Mouse (Mus musculus) frontal cortex, adult 2 months (tissue): ENCODE data around the gene Kdsr. TPM values are rescaled to one million over a fixed set of nuclear protein-coding genes. Genes with fewer than 3 reads are reported as not detected.
A peak's percentile ranks its signal among the peaks of the same experiment; 100 is the strongest.

ENCODE experiments used
- DNase-seq, 2 experiments: peaks; one replicate each; pipeline ENCODE4 v3.0.0; 2022; ENCODE audit warnings: low spot score in 1 of 2; ENCODE audit errors: extremely low spot score in 1 of 2
- polyA plus RNA-seq: library from polyadenylated mRNA; depleted of rRNA; stranded (reverse); fragments of >200 nt; gene quantifications from 2 replicates; pipeline ENCODE4 v1.2.3, GENCODE M21; 2012; rRNA removed

Kdsr gene
- polyA plus RNA-seq, 1 experiment: 21.4 TPM

DNA sequence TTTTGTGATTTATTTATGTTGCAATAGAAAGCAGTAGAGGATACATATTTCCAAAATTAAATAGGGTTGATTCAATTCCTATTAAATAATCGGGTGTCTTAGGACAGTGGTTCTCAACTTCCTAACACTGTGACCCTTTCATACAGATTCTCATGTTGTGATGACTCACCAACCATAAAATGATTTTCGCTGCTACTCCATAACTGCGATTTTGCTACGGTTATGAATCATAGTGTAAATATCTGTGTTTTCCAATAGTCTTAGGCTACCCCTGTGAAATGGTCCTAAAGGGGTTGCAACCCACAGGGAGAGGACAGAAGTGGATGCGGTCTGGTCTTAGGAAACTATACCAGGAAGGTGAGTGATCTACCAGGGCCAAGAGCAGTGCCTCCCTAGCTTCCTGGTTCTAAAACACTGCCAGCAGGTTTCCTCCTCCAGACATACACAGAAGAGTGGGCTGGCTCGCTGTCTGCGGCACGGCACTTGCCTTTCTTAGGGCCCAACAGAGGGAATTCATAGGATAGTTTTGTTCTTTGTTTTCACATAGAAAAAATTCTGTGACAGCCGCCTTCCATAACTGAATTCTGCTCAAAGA, 58.9 kb downstream of the Kdsr start:
- no peak for DNase-seq

DNA sequence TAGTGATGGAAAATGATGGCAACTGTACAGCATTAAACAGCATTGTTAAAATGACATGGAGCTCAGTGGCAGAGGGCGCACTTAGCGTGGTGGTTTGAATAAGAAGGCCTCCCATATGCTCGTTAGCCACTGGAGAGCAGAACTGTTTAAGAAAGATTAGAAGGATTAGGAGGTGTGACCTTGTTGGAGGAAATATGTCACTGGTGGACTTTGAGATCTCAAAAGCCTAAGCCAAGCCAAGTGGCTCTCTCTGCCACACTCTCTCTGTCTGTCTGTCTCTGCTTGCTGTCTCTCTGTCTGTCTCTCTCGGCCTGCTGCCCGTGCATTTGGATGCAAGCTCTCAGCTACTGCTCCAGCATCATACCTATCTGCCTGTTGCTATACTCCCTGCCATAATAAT, 63.1 kb downstream of the Kdsr start:
- no peak for DNase-seq

DNA sequence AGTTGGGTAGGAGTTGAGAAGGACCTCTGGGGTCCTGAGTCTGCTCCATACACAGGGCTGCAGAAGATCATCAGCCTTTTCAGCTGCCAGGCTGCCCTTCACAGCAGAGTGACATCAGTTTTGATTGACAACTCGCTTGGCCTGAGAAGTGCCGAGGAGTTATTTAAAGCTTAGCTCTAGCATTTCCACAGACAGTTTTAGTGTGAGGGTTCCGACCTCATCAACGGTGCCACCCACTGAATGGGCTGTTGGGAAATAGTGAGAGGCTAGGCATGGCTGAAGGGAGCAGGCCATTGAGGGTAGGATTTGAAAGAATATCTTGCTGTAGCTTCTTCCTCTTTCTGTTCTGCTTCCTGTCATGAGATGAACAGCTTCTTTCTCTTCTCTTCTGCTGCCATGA, 63.9 kb downstream of the Kdsr start:
- no peak for DNase-seq

DNA sequence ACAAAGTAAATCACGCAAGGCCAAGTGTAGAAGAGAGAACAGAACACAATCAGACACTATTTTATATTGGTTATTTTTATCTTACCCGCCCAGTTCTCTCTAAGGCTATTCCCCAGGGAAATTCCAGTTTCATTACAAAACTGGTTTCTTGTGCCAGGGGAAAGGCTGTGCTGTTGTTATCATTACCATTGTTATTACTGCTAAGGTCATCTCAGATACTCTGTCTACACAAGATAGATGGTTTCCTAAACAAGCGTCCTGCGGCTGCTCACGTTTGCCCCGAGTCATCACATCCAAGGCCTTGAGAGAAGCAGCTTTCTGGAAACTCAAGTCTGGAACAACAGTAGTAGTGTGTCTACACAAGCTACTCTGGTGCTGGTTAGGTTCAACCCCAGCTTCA, 65.2 kb downstream of the Kdsr start:
- DNase-seq: no peak

DNA sequence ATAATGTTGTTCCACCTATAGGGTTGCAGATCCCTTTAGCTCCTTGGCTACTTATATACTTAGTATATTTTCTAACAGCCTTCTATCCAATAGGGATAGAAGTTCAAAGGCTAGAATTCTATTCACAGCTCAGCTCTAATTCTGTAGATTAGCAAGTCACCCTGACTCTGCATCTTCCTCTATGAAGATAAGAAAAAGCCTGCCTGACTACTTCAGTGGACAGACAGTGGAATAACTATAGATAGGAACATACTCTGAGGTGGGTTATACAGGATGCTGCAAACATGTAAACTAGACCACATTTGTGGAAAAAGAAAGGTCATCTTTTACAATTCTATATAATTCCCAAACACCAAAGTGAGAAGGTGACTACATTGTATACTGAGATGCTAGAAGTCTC, 66.9 kb downstream of the Kdsr start:
- no peak for DNase-seq

- DNase-seq: no peak
Measured at GRCm38 (mm10) chr1:106690887-106691286, 68.6 kb downstream of the Kdsr start.

DNA sequence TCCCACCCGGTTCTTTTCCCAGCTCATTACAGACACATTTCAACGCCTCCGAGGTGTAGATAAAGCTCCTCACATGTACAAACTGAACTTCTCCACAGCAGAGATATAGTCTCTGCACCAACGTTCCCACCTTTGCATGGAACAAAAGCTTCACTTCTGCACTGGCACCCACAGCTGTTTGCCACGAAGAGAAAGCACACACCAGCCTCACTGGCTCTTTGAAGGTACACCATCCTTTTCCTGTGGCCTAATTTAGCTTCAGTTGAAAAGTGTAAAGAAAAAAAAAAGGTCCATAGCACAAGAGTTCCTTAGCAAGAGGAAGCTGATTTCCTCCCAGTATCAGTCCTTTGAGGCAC, 71.4 kb downstream of the Kdsr start:
- DNase-seq: no peak

- peak in 1 of 2 experiments; percentile 47 for DNase-seq
Measured at GRCm38 (mm10) chr1:106687435-106688160, 71.9 kb downstream of the Kdsr start.

- DNase-seq: no peak
Measured at GRCm38 (mm10) chr1:106685702-106686101, 73.8 kb downstream of the Kdsr start.

DNA sequence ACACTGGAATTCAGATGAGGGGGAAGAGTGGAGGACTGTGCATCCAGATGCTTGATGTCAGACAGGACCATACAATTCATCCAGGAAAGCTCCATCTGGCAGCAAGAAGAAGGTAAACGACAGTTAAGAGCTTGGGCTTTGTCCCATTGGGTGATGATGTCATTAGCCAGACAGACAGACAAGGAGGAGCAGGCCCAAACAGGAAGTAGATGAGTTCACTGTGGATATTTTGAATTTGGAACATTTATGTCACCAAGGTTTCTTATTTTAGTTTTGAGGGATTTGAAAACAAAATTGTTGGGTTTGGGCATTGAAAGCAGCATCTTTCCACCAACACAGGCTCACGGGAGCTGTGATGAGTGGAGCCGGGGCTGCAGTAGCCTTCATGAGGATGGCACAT, 75.0 kb downstream of the Kdsr start:
- DNase-seq: no peak

- no peak for DNase-seq
Measured at GRCm38 (mm10) chr1:106682829-106683228, 76.7 kb downstream of the Kdsr start.

GRCm38 (mm10) chr1:106679800-106680515, 79.6 kb downstream of the Kdsr start:
- no peak for DNase-seq

DNA sequence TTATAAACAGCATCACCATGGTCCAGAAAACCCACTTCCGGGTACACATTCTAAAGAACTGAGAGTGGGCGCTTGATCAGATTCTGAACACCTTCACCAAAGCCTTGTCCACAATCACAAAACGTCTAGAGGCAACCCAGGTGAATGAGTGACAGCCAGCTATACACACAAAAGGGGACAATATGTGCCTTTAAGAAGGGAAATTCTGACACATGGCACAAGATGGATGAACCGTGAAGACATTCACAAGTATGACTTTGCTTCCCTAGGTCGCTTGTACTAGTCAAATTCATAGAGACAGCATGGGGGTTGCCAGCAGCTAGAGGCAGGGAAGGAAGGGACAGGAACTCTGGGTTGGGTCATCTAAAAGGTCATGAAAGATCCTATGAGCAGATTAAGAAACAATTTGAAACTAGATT, 81.5 kb downstream of the Kdsr start:
- no peak for DNase-seq

Other genes starting within 250 kb of the Kdsr start
- 6.2 and 6.7 TPM in 2 replicates for gene Bcl2, start 45.5 kb downstream of the Kdsr start, polyA plus RNA-seq
- gene Vps4b, start 37.0 kb upstream of the Kdsr start, polyA plus RNA-seq: 25.5 and 28.2 TPM in 2 replicates
- gene Serpinb5, start 101.4 kb upstream of the Kdsr start, polyA plus RNA-seq: 0.10 and 0.19 TPM in 2 replicates
- 0.06 TPM in 1 of 2 replicates, not detected in the other for gene Serpinb12, start 174.7 kb upstream of the Kdsr start, polyA plus RNA-seq
- not detected in 2 replicates for gene Serpinb13, start 221.3 kb upstream of the Kdsr start, polyA plus RNA-seq